Mouse (Mus musculus) frontal cortex, postnatal 14 days (tissue): ENCODE results near the gene Psmc3.

ENCODE experiments used
- DNase-seq, 2 experiments: peaks; one replicate each; pipeline ENCODE4 v3.0.0; 2022; ENCODE audit warnings: low spot score in 2 of 2

Psmc3 gene

GRCm38 (mm10) chr2:91113334-91113733 lies 59.5 kb downstream of the Psmc3 start:
- no peak for DNase-seq

- DNase-seq: no peak
Measured at GRCm38 (mm10) chr2:91113852-91114251, 60.0 kb downstream of the Psmc3 start.

GRCm38 (mm10) chr2:91114781-91115577 lies 61.2 kb downstream of the Psmc3 start:
- DNase-seq: peak; percentile 79 to 88

- DNase-seq: no peak
Measured at GRCm38 (mm10) chr2:91115578-91115970, 61.8 kb downstream of the Psmc3 start.
